Mouse (Mus musculus) layer of hippocampus, postnatal 14 days (tissue): ENCODE data around the gene Nfyc. TPM values are rescaled to one million over a fixed set of nuclear protein-coding genes. Genes with fewer than 3 reads are reported as not detected.
A peak's percentile ranks its signal among the peaks of the same experiment; 100 is the strongest.

Source experiments
- DNase-seq, 2 experiments: peaks; one replicate each; pipeline ENCODE4 v3.0.0; 2021 to 2022; ENCODE audit warnings: low spot score in 2 of 2, mixed read lengths in 1 of 2
- total RNA-seq, 2 experiments: library from RNA; stranded (reverse); gene quantifications; 2 replicates each; pipeline ENCODE4 v1.2.3; 2021

Gene Nfyc
- total RNA-seq, 2 experiments from 2014 or later: 49.1 to 53.8 TPM

DNA sequence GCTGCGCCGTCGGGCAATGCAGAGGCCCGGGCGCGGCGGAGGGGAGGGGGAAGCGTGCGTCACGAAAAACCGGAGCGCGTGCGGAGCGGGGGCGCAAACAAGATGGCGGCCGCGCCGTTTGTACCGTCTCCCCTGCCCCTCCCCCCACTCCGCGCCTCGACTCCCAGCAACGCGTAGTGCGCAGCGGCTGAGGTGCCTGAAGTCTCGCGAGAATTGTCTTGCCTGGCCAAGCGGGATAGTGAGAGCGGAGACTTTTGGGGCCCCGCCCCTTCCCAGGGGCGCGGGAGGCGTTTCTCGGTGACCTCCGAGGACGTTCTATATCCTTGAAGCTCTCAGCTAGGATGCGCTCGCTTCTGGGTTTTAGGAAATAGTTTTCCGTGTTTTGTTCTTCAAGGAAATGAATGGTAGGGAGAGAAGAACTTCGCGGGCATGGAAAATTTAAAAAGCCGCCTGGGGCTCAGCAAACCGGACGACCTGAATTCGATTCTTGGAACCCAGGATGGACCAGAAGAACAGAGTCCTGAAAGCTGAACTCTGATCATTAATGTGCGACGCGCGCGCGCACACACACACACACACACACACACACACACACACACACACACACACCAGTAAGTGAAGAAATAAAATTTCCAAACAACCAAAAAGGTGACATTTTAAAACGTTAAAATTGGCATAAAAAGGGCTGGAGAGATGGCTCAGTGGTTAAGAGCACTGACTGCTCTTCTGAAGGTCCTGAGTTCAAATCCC, 5.6 kb downstream of the Nfyc start:
- DNase-seq: peak; percentile 97 to 98

DNA sequence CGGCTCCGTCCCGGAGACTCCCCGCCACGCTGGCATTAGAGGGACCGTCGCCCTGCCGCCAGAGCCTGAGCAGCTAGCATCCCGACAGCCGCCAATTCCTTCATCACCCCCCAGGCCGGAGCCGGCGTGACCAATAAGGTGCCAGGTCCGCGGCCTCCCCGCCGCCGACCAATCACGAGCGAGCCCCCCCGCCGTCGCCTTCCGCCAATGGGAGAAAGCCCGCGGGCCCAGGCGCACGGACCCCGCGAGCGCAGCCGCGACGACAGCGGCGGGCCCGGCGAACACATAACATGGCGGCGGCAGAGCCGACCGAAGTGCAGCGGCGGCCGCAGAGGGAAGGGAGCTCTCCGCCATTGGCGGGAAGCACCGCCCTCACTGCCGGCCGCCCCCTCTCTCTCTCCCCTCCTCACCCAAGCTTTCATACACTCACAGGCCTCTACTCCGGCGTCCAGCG, 6.2 kb downstream of the Nfyc start:
- peak; percentile 92 to 96 for DNase-seq

DNA sequence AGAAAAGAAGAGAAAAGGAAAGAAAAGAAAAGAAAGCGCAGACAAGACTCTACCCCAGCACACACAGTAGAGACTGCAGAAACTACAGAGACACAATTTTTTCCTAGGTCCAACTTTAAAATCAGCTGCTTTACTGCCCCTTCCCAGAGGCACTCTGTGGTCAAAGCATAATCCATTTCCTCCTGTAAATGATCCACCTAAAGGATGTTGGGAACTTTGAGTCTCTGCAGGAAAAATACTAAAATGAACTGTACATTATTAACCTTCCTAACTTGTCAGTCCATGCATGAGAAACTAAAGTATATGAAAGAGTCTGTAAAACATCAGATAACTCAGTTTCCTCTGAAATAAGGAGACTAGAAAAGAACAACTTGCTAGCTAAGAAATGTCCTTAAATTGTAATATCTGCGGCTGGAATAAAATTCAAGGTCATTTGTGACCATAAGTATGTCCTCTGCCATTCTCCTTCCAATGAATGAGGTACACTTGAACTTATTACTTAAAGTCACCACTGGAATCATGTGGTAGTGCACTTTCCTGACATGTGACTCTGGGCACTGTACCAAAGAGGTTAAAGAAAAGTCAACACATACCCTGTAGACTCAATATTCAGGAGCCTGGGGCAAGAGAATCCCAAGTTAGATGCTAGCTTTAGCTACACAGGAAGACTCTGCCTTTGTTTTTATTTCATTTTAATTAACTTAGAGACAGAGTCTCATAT, 9.0 kb downstream of the Nfyc start:
- DNase-seq: no peak

DNA sequence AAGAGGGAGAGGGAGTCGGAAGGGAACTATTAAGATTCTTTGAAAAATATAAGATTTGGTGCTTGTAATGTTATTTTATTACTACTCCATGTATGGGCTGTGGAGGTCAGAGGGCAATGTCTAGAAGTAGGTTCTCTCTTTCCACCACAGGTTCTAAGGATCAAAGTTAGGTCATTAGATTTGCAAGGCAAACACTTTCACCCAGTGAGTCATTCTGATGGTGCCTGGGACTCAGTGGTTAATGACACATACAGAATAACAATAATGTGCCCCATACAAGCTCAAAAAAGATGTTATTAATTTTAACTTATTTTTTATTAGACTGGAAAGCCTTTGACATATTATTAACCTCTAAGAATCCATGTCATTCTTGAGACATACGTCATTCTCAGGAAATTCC, 11.5 kb downstream of the Nfyc start:
- DNase-seq: no peak

DNA sequence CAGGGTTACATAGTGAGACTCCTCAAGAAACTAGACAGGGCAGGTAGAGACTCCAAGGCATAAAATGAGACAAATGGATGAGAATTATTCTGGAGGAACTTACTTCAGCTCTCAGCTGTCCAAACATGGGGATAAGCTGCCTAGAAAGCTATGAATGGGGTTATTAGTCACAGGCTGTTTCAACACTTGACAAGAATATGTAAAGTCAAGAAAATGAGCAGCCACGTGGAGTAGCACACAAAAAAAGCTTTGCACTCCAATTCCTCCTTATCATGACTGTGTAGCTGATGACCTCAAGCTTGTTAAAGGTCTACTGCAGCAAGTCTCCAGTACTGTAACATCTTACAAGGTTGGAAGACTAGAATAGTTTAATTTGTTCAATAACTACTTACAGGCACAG, 12.1 kb downstream of the Nfyc start:
- DNase-seq: no peak

DNA sequence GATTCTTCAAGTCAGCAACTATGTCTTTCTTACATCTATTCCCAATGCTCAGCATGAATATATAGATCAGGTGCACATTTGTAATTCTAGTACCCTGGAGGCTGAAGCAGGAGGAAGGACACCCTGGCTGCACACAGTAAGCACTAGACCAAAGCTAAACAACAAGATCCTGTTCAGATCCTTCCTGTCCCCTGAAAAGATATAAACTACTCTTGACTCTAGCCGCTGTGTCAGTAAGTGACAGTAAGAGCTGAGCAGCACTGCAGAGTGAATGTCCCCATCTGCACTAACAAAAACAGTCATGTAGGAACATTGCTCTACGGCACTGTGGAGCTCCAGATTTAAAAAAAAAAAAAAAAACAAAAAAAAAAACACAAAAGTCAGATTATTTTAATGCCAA, 13.4 kb downstream of the Nfyc start:
- DNase-seq: no peak

DNA sequence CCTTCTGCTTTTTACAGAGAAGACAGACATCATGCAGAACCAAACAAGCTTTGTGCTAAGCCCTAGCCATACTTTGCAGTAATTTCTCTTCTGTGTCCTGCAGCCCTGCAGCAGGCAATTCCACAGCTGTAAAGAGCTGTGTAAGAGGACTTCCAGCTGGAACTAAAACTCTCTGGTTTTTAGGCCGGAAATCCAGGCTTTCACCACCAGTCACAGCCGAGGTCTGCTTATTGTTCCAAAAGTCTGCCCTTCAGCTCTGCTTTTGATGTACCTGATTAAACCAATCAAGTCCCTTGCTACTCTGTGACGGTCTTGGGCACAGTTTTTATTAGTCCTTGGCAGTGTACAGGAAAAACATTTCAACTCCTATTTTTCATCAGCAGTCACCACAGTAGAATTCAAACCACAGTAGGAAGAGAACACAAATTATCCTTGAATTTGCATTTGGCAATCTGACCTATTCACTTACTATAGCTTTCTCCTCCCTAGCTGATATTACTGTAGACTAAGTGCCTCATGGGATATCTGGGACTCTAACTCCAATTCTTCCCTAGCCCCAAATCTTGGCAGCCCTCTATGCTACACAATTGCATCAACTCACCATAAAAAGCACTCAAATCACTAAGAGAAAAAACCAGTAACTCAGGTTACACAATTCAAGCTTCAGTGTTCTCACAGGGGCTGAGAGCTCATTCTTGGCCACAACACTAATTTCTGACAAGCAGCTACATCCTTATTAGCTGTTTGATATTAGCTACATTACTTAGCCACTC, 14.2 kb downstream of the Nfyc start:
- no peak for DNase-seq

DNA sequence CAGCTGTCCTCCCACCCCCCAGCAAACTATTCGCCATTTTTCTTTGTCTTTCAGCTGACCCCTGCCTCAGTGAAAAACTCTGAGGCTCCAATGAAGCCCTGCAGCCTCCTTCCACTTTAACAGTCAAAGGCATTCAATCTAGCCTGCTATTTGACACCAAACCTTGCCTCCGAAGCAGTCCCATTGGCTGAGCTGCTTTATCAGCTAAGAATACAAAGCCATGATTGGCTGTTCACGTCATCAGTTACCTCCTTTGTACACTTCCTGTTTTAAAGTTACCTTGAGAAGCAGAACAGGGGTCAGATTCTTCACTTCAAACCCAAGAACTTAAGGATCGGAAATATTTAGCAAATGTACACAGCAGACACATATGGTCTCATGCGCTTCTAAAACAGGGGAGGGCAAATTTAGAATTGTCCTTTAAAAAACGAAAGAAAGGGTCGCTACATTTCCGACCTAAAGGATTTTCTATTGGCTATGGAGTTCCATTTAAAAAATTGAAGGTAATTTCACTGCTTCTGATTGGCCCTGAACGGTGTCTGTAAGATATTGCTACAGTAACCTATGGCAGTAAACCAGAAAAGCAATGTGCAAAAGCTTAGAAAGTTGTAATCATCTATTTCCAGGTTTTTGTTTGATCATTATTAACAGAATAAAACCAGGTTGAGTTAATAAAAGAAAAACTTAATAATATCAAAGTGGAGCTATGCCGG, 15.6 kb downstream of the Nfyc start:
- peak; percentile 55 to 93 for DNase-seq

DNA sequence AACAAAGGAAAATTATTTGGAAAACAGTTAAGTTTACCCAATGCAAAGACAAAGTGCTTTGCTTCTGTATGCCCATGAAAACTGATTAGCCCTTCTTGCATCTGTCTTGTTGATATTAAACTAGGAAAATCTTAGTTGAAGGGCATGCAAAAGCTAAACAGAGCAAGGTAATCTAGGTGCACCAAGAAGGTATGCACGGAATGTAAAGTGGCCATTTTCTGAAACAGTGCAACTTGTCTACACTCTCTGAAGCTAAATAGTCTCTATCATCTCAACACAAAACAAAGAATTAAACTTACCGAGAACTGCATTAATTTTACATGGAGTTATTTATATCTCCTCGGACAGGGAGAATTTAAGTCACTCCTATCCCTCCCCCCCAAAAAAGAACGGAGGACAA, 16.2 kb downstream of the Nfyc start:
- DNase-seq: no peak

DNA sequence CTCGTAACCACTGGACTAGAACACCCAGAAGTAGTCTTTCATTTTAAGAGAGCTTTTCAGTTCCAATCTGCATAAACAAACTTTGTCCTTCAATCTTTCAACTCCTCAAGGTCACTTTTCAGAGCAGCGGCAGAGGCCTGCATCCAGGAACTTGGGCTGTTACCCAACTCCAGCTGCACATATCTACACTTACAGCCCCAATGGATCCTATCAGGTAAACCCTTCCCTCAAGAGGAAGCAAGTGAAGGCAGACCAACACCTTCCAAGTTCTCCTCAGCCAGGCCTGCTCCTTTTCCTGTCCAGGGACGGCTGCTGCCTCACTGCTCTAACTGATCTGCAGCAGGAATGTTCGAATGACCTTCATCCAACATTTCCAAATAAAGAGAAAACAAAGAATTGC, 17.2 kb downstream of the Nfyc start:
- no peak for DNase-seq

DNA sequence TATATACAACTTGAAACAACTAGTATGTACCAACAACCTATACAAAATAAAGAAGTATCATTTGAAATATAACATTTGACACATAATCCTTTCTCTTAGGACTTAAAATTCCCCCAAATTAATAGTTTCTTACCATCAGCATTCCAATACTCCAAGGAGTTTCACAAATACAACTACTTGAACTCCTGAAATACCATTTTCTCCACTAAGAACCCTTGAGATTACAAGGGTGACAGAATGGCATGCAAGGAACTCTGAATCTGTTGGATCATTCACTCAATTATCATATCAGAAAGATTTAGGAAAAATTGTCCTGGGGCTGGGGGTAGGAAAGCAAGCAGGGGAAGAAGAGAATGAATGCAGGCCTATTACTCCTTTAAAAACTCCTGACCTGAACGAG, 17.6 kb downstream of the Nfyc start:
- DNase-seq: no peak

DNA sequence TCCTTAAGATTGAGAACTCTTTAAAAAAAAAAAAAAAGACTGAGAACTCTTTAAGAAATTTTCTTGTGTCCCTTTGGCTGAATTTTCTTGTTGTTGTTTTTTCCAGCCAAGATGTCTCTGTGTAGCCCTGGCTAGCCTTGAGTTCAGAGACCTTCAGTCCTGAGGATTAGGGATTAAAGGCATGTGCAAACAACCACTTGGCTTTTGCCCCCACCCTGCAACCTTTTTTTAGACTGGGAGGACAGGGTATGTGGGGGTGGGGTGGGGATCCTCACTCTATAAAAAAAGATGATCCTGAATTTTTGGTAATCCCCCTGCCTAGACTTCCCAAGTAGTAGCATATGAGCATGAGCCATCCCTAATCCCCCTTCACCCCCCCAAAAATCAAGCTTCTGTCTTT, 25.6 kb downstream of the Nfyc start:
- no peak for DNase-seq

DNA sequence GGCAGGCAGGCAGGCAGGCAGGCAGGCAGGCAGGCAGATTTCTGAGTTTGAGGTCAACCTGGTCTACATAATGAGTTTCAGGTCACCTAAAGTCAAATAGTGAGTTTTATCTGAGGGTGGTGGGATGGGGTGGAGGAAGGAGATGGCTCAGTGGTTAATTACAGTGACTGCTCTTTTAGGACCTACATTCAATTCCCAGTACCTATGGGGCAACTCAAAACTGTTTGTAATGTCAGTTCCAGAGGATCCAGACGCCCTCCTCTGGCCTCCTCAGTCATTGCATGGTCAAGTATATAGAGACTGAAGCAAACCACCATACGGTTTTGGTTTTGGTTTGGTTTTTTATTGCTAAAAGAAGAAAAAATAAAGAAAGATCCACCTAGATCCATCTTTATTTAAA, 29.9 kb downstream of the Nfyc start:
- no peak for DNase-seq

DNA sequence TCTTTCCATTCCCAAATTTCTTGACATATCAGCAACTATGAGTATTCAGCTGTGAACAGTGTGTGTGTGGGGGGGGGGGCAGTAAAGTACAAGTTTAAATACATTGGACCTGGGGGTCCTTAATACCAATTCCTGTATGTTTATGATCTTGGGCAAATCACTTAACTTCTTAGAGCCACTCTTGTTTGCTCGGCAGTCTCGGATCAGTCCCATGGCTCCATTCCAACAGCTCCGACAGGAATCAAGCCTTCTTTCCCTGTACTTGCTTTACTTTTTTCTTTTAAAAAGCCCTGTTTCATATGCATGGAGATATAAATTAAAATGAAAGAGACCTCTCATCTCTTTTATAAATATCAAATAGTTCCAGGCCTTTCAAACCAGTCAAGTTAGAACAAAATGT, 30.7 kb downstream of the Nfyc start:
- no peak for DNase-seq

DNA sequence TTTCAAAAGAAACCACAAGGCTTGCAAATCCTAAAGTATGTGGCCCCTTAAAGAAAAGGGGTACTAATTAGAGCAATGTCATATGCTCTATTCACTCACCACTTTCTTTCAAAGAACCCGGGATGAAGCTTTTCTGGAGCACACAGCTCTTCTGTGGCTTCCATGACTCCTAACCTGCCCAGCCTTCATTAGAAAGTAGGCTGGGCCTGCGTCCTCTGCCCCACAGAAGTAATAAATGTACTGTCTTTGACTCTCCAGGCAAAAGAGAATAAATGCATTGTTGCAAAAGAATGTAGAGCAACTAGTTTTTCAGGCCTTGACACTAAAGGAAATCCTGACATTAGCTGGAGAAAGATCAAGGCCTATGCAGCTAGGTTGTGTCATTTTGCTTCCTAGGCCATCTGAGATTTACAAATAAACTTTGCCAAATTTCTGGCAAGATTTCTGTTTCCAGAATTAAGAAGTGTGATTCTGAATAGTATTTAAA, 31.6 kb downstream of the Nfyc start:
- DNase-seq: no peak

DNA sequence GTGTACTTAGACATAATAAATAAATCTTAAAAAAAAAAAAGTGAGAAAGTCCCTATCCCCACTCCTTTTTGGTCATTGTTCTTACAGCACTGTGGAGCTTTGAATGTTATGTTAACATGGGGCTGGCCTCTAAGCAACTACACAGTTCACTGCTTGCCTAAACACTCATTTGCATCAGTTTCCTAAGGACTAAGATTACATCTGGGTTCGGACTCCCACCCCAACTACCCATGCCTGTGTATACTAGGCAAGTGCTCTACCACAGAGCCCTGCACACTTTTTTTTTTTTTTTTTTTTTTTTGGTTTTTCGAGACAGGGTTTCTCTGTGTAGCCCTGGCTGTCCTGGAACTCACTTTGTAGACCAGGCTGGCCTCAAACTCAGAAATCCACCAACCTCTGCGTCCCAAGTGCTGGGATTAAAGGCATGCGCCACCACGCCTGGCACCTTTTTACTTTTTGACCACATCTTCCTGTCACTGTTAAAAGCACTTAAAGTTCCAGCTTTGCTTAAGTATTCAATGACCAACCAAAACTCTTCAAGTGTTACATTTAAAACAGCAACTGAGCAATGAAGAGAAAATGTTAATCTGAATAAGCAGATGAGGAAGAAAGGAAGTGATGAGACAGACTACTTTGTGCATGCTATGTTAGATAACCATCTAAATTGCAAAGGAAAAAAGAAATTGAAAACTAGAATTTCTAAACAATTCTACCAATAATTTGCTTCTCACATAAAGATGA, 33.2 kb downstream of the Nfyc start:
- no peak for DNase-seq

DNA sequence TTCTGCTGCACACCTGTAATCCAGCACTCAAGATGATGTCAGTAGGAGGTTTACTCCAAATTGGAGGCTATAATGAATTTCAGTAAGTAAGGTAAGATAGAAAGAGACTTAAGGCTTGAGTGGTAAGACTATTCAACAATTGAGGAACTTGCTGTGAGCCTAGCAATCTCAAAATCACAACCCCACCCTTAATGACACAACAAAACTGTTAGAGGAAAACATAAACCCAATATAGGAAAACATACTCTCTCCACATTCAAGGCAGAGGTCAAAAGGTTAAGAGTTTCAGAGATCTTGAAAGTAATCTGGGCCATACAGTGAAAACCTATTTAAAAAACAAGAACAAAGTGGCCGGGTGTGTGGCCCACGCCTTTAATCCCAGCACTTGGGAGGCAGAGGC, 34.7 kb downstream of the Nfyc start:
- DNase-seq: no peak

DNA sequence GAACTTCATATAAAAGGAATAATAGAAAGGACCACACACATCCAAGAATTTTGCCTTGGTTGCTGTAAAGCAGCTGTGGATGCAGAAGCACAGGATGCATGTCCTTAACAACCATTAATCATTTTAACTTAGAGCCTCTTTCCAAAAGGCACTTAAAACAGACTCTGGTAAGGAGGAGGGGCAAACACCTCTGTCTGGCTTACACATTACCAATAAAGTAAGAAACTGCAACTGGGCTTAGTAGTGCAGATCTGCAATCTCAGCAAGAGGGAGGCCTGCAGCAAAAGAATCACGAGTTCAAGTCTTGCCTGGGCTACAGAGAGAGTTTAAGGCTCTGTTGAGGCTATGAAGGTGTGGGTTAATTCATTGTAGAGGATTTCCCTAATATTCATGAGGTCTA, 35.7 kb downstream of the Nfyc start:
- DNase-seq: no peak

DNA sequence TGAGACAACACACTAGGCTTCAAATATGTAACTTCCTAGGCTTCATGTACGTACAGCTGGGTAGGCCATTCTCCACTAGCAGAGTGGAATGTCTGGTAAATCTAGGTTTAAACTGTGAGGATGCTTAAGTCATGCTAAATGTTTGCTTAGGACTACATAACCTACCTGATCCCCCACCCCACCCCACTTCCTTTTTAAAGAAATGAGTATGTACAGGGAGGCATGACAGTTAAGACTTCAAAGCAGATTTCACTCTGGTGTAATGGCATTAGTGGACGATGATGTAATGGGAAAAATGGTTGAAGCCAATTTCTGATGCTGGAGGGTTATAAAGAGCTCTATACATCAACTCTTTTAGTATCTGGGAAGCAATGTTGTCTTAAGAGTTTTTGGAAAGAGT, 38.5 kb downstream of the Nfyc start:
- no peak for DNase-seq

DNA sequence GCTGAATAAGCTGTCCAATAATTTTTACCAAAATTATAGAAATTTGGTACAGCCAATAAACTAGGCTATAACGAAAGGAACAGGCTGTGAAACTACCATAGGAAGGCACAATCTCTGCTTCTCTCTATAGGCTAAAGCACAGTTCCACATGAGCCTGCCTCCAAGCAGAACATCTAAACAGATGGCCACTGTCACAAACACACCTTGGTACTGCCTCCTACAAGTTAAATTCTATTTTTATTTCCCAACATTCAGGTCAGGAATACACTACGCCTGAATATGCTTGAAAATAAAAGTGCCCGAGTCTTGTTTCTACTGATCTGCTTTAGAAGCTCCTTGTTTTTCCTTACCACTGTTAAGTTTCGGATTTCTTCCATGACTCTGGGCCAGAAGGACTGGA, 41.3 kb downstream of the Nfyc start:
- DNase-seq: no peak

DNA sequence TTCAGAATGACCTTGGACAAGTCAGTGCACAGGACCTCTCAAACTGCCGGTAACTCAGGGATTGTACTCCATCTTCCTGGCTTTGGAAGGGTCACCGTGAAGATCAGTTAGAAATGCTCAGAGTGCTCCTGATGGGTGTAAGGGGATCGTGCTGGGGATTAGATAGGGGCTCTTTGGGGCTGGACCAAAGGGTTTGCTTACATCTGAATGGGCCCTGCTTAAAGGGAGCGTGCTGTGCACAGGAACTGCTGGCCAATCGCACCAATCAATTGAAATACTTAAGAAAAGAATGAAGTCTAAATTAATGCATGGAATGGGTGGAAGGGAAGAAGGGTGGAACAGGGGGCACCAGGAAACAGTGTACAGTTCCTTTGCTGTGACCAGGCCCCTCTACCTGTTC, 75.6 kb downstream of the Nfyc start:
- DNase-seq: no peak
